Mouse (Mus musculus): ENCODE data around the gene Etv2. TPM values are rescaled to one million over a fixed set of nuclear protein-coding genes. Genes with fewer than 3 reads are reported as not detected.

The Etv2 gene
- polyA plus RNA-seq, 1 experiment from 2014 or later = not detected

DNA sequence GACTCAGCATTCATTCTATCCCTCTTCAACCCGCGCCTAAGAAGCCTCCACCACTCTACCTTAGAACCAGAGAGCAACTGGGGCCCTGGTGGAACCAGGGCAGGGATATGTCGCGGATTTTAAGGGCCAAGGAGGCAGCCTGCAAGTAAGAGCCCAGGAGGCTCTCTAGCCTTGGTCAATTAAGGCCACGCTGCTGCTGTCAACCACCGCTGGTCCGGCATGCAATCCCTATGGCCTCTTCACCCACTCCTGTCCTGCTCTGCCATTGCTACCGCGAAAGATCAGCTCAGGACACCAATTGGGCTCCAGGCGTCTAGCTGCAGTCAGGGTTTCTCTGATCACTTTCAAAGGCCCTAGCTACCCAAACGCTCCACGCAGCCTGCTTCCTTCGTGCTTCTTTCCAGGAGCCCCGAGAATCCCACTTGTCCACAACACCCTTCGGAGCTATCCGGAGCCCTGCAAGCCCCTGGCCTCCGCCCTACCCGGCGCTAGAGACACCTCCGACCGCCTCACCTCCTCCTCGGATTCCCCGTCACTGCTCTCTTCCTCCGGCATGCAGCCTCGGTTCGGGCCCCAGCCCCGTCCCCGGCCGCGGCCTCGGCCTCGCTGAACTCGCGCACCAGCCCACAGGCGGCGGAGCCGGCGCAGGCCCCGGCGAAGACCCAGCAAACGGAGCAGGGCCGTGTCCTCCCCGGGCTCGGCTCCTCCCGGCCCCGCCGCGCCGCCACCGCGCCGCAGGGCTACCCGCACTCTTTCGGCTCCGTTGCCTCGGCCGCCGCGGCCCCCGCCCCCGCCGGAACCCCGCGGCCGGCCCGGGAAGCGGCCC, 47.6 kb downstream of the Etv2 start:
- no peaks in the 10 kb centered on the region for H3K27me3 ChIP-seq (ENCODE audit: control insufficient read depth, insufficient read depth, low read length)
- H3K9ac ChIP-seq (replicated peaks; ENCODE audit: low read length) = peak overlapping the region; percentile 97
- no peaks in the 10 kb centered on the region for H3K9me3 ChIP-seq (ENCODE audit: control insufficient read depth, low read length)
- ATAC-seq (ENCODE audit: low FRiP score, low TSS enrichment) (peak; percentile 44), DNase-seq (peak; percentile 51)
- H3K4me2 ChIP-seq (ENCODE audit: low read length) = peak overlapping the region; percentile 72
- peaks cover 37% of the 10 kb centered on the region for H3K36me3 ChIP-seq (ENCODE audit: control insufficient read depth, insufficient read depth, low read length)
- under 1% methylated on average over 62 of the region's 67 CpGs for WGBS
- peaks cover 10% of the 10 kb centered on the region for H3K4me1 ChIP-seq (ENCODE audit: control insufficient read depth, insufficient read depth, low read length)
- H3K27ac ChIP-seq (replicated peaks; ENCODE audit: low read depth, low read length) = peak overlapping the region; percentile 94
- H3K4me3 ChIP-seq (replicated peaks; ENCODE audit: low read depth, low read length) = peak overlapping the region; percentile 95

DNA sequence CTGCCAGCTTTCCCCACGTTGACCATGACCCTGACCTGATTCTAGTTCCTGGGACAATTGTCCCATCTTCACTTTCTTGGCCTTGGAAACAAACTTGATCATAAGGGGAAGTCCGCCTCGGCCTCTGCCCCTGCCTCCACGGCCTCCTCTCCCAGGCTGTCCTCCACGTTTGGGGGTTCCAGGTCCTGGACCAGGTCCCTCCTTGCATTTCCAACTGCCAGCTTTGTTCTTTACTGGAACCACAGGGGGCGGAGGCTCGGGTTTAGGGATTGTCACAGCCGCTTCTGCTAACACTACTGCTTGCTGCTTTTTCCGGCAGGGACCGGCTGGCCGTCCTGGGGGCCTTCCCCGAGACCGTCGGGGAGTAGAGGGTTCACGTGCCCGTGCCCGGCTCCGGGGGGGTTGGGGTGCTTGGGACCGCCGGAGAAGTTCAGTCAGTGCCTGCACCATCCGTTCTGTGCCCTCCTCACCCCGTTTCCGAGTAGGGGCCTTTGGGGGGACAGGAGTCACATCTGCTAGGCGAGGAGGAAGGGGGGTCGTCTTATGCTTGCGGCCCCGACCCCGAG, 49.1 kb downstream of the Etv2 start:
- Histone ChIP-seq H3K9me3 (ENCODE audit: control insufficient read depth, low read length) (no peaks in the 10 kb centered on the region), H3K27me3 (ENCODE audit: control insufficient read depth, insufficient read depth, low read length) (no peaks in the 10 kb centered on the region), H3K27ac (replicated peaks; ENCODE audit: low read depth, low read length) (no peak overlapping the region), H3K4me3 (replicated peaks; ENCODE audit: low read depth, low read length) (no peak overlapping the region), H3K36me3 (ENCODE audit: control insufficient read depth, insufficient read depth, low read length) (peaks cover 52% of the 10 kb centered on the region), H3K4me1 (ENCODE audit: control insufficient read depth, insufficient read depth, low read length) (peaks cover 10% of the 10 kb centered on the region), H3K4me2 (ENCODE audit: low read length) (peak overlapping the region; percentile 72), H3K9ac (replicated peaks; ENCODE audit: low read length) (no peak overlapping the region)
- no peak for ATAC-seq (ENCODE audit: low FRiP score, low TSS enrichment)
- DNase-seq = no peak
- 88% methylated on average over 28 of the region's 28 CpGs for WGBS

DNA sequence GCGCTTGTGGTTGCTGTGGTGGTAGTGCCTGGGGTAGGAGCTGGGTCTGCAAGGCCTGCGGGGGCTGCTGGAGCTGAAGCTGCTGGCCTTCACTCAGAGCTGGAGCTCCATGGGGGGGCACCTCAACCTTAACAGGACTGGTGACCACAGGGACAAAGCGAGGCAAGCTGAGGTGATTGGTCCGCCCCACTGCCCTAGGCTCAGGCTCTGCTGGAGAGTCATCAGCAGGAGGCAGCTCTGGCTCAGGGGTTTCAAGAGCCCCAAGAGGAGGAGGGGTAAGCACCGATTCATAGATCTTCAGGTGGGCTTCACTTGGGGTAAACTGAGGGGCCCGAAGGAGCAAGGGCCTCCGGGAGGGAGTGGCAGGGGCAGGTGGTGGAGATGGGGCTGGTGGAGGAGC, 50.5 kb downstream of the Etv2 start:
- H3K4me3 ChIP-seq (replicated peaks; ENCODE audit: low read depth, low read length) = no peak overlapping the region
- DNase-seq (no peak), ATAC-seq (ENCODE audit: low FRiP score, low TSS enrichment) (no peak)
- no peaks in the 10 kb centered on the region for H3K9me3 ChIP-seq (ENCODE audit: control insufficient read depth, low read length)
- no peak overlapping the region for H3K4me2 ChIP-seq (ENCODE audit: low read length)
- no peak overlapping the region for H3K9ac ChIP-seq (replicated peaks; ENCODE audit: low read length)
- H3K4me1 ChIP-seq (ENCODE audit: control insufficient read depth, insufficient read depth, low read length) = peaks cover 10% of the 10 kb centered on the region
- no peaks in the 10 kb centered on the region for H3K27me3 ChIP-seq (ENCODE audit: control insufficient read depth, insufficient read depth, low read length)
- 96% methylated on average over 7 of the region's 7 CpGs for WGBS
- H3K27ac ChIP-seq (replicated peaks; ENCODE audit: low read depth, low read length) = no peak overlapping the region
- H3K36me3 ChIP-seq (ENCODE audit: control insufficient read depth, insufficient read depth, low read length) = peaks cover 66% of the 10 kb centered on the region

DNA sequence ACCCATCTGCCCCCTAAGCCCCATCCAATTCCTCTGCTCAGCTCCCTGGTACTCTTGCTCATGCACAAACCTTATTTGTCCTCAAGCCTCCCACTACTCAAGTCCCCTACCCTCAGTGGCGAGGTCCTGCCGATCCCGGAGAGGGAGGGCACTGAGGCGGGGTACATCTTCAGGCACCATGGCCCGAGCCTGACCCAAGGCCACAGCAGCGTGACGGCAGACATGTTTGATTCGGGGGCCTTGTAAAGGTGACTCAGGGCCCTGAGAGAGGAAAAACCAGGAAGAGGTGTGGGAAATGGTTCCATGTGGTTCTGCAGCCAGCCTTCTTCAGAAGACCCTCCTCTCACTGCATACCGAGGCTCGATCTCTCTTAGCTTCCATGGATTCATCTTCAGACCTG, 51.3 kb downstream of the Etv2 start:
- WGBS = 92% methylated on average over 10 of the region's 10 CpGs
- Histone ChIP-seq H3K4me2 (ENCODE audit: low read length) (no peak overlapping the region), H3K9me3 (ENCODE audit: control insufficient read depth, low read length) (no peaks in the 10 kb centered on the region), H3K27ac (replicated peaks; ENCODE audit: low read depth, low read length) (no peak overlapping the region), H3K4me1 (ENCODE audit: control insufficient read depth, insufficient read depth, low read length) (peaks cover 10% of the 10 kb centered on the region), H3K27me3 (ENCODE audit: control insufficient read depth, insufficient read depth, low read length) (no peaks in the 10 kb centered on the region), H3K4me3 (replicated peaks; ENCODE audit: low read depth, low read length) (no peak overlapping the region), H3K9ac (replicated peaks; ENCODE audit: low read length) (no peak overlapping the region), H3K36me3 (ENCODE audit: control insufficient read depth, insufficient read depth, low read length) (peaks cover 74% of the 10 kb centered on the region)
- ATAC-seq (ENCODE audit: low FRiP score, low TSS enrichment) (no peak), DNase-seq (no peak)

Small RNA genes within 50 kb of the gene (microRNA-seq; reads per million reads assigned to microRNA genes)
- 0.59 reads per million for gene Mir3569

Other genes starting within 250 kb of the Etv2 start
- 11.4 and 29.7 TPM in 2 replicates for gene Tyrobp, start 222.1 kb downstream of the Etv2 start, polyA plus RNA-seq (2014; fragmentation: Nextera tagmentation; extraction: Ambion mirVana)
- gene Hcst, start 216.0 kb downstream of the Etv2 start, polyA plus RNA-seq (2014; fragmentation: Nextera tagmentation; extraction: Ambion mirVana) = 0.58 TPM in 1 of 2 replicates, not detected in the other
- gene Nfkbid, start 214.1 kb downstream of the Etv2 start, polyA plus RNA-seq (2014; fragmentation: Nextera tagmentation; extraction: Ambion mirVana) = 1.4 and 2.3 TPM in 2 replicates
- 662 and 710 TPM in 2 replicates for gene Aplp1, start 190.3 kb downstream of the Etv2 start, polyA plus RNA-seq (2014; fragmentation: Nextera tagmentation; extraction: Ambion mirVana)
- gene Kirrel2, start 178.2 kb downstream of the Etv2 start, polyA plus RNA-seq (2014; fragmentation: Nextera tagmentation; extraction: Ambion mirVana) = 5.0 and 5.7 TPM in 2 replicates
- gene Nphs1, start 177.5 kb downstream of the Etv2 start, polyA plus RNA-seq (2014; fragmentation: Nextera tagmentation; extraction: Ambion mirVana) = 0.74 and 1.4 TPM in 2 replicates
- not detected in 2 replicates for gene Prodh2, start 142.2 kb downstream of the Etv2 start, polyA plus RNA-seq (2014; fragmentation: Nextera tagmentation; extraction: Ambion mirVana)
- 101 and 129 TPM in 2 replicates for gene Arhgap33, start 100.8 kb downstream of the Etv2 start, polyA plus RNA-seq (2014; fragmentation: Nextera tagmentation; extraction: Ambion mirVana)
- 6.3 and 7.4 TPM in 2 replicates for gene Hspb6, start 83.7 kb downstream of the Etv2 start, polyA plus RNA-seq (2014; fragmentation: Nextera tagmentation; extraction: Ambion mirVana)
- 7.4 and 10.9 TPM in 2 replicates for gene Proser3, start 83.6 kb downstream of the Etv2 start, polyA plus RNA-seq (2014; fragmentation: Nextera tagmentation; extraction: Ambion mirVana)
- gene Lin37, start 76.0 kb downstream of the Etv2 start, polyA plus RNA-seq (2014; fragmentation: Nextera tagmentation; extraction: Ambion mirVana) = 49.9 and 59.1 TPM in 2 replicates
- gene U2af1l4, start 72.6 kb downstream of the Etv2 start, polyA plus RNA-seq (2014; fragmentation: Nextera tagmentation; extraction: Ambion mirVana) = 103 and 104 TPM in 2 replicates
- 8.2 and 11.8 TPM in 2 replicates for gene Gm49396, start 72.5 kb downstream of the Etv2 start, polyA plus RNA-seq (2014; fragmentation: Nextera tagmentation; extraction: Ambion mirVana)
- 99.1 and 135 TPM in 2 replicates for gene Psenen, start 72.2 kb downstream of the Etv2 start, polyA plus RNA-seq (2014; fragmentation: Nextera tagmentation; extraction: Ambion mirVana)
- 2.8 and 5.8 TPM in 2 replicates for gene Igflr1, start 70.4 kb downstream of the Etv2 start, polyA plus RNA-seq (2014; fragmentation: Nextera tagmentation; extraction: Ambion mirVana)
- 13.1 and 15.4 TPM in 2 replicates for gene Kmt2b, start 47.1 kb downstream of the Etv2 start, polyA plus RNA-seq (2014; fragmentation: Nextera tagmentation; extraction: Ambion mirVana)
- 0.34 and 0.47 TPM in 2 replicates for gene Zbtb32, start 36.9 kb downstream of the Etv2 start, polyA plus RNA-seq (2014; fragmentation: Nextera tagmentation; extraction: Ambion mirVana)
- gene Upk1a, start 23.0 kb downstream of the Etv2 start, polyA plus RNA-seq (2014; fragmentation: Nextera tagmentation; extraction: Ambion mirVana) = 0.15 and 0.20 TPM in 2 replicates
- 999 and 1,303 TPM in 2 replicates for gene Cox6b1, start 9.7 kb downstream of the Etv2 start, polyA plus RNA-seq (2014; fragmentation: Nextera tagmentation; extraction: Ambion mirVana)
- 126 and 144 TPM in 2 replicates for gene Rbm42, start 14.5 kb upstream of the Etv2 start, polyA plus RNA-seq (2014; fragmentation: Nextera tagmentation; extraction: Ambion mirVana)
- 21.6 and 22.8 TPM in 2 replicates for gene Haus5, start 29.1 kb upstream of the Etv2 start, polyA plus RNA-seq (2014; fragmentation: Nextera tagmentation; extraction: Ambion mirVana)
- gene Pmis2, start 35.8 kb upstream of the Etv2 start, polyA plus RNA-seq (2014; fragmentation: Nextera tagmentation; extraction: Ambion mirVana) = not detected in 2 replicates
- not detected in 2 replicates for gene 2200002J24Rik, start 63.1 kb upstream of the Etv2 start, polyA plus RNA-seq (2014; fragmentation: Nextera tagmentation; extraction: Ambion mirVana)
- 0.53 and 1.1 TPM in 2 replicates for gene Atp4a, start 76.4 kb upstream of the Etv2 start, polyA plus RNA-seq (2014; fragmentation: Nextera tagmentation; extraction: Ambion mirVana)
- 238 and 290 TPM in 2 replicates for gene Tmem147, start 93.7 kb upstream of the Etv2 start, polyA plus RNA-seq (2014; fragmentation: Nextera tagmentation; extraction: Ambion mirVana)
- 0.83 and 1.2 TPM in 2 replicates for gene Gapdhs, start 107.8 kb upstream of the Etv2 start, polyA plus RNA-seq (2014; fragmentation: Nextera tagmentation; extraction: Ambion mirVana)
- gene Sbsn, start 115.6 kb upstream of the Etv2 start, polyA plus RNA-seq (2014; fragmentation: Nextera tagmentation; extraction: Ambion mirVana) = 0.82 and 3.8 TPM in 2 replicates
- 0.78 and 0.87 TPM in 2 replicates for gene Dmkn, start 127.9 kb upstream of the Etv2 start, polyA plus RNA-seq (2014; fragmentation: Nextera tagmentation; extraction: Ambion mirVana)
- gene Krtdap, start 152.0 kb upstream of the Etv2 start, polyA plus RNA-seq (2014; fragmentation: Nextera tagmentation; extraction: Ambion mirVana) = not detected in 2 replicates
- 0.11 TPM in 1 of 2 replicates, not detected in the other for gene Ffar2, start 187.9 kb upstream of the Etv2 start, polyA plus RNA-seq (2014; fragmentation: Nextera tagmentation; extraction: Ambion mirVana)
- not detected in 2 replicates for gene Ffar3, start 220.3 kb upstream of the Etv2 start, polyA plus RNA-seq (2014; fragmentation: Nextera tagmentation; extraction: Ambion mirVana)
- gene Ffar1, start 225.7 kb upstream of the Etv2 start, polyA plus RNA-seq (2014; fragmentation: Nextera tagmentation; extraction: Ambion mirVana) = not detected in 2 replicates
- not detected in 2 replicates for gene Cd22, start 244.5 kb upstream of the Etv2 start, polyA plus RNA-seq (2014; fragmentation: Nextera tagmentation; extraction: Ambion mirVana)

Measured in midbrain, embryonic 14.5 days (tissue).